Mouse (Mus musculus): Measurements from ENCODE around the gene Fam129b. TPM values are rescaled to one million over a fixed set of nuclear protein-coding genes. Genes with fewer than 3 reads are reported as not detected.

Fam129b gene
- polyA plus RNA-seq, 1 experiment from 2014 or later, result 13.8 TPM

DNA sequence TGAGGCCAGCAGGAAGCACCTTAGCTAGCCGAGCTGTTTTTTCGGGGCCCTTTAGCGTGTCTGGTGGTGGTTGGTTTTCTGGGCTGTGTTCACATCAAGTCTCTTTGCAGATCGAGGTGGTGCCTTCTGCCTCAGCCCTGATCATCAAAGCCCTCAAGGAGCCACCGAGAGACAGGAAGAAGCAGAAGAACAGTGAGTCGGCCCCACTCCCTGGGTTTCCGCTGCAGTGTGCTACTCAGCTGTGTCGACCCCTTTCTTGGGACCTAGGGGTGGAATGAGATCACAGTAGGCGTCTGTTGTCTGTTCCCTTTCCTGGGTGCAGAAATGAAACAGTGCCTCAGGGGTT, 86.9 kb downstream of the Fam129b start:
- Histone ChIP-seq H3K4me3 (ENCODE audit: low read depth, low read length) (peak overlapping the region; percentile 91), H3K4me1 (replicated peaks; ENCODE audit: control insufficient read depth, insufficient read depth, low read length) (peaks cover 19% of the 10 kb centered on the region; the same call in 1 of the 2 replicates)

DNA sequence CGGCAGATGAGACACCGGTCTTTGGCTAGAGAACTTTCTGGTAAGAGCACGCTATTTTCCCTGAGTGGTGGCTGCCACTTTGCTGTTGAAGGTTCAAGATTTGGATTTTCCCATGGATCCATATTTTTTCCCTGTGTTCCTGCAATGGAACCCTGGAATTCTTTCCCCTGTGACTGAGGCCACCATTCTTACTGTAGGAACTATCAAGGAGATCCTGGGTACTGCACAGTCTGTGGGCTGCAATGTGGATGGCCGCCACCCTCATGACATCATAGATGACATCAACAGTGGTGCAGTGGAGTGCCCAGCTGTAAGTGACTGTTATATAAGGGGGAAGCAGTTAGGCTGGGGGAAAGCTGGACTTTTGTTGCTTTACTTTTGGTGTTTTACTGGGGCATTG, 87.6 kb downstream of the Fam129b start:
- ATAC-seq (replicated peaks; ENCODE audit: low FRiP score) (no peak), DNase-seq (ENCODE audit: low spot score) (no peak)
- H3K9ac ChIP-seq (ENCODE audit: low read length), result no peak overlapping the region; the same call in 1 of the 2 replicates
- H3K4me2 ChIP-seq (ENCODE audit: low read depth, low read length, severe bottlenecking), result peak overlapping the region; percentile 92
- peaks cover 10% of the 10 kb centered on the region for H3K36me3 ChIP-seq (ENCODE audit: control insufficient read depth, insufficient read depth, low read length)
- no peak overlapping the region for H3K27ac ChIP-seq (ENCODE audit: low read depth, low read length)
- 67% methylated on average over 4 of the region's 4 CpGs for WGBS
- no peaks in the 10 kb centered on the region for H3K27me3 ChIP-seq (ENCODE audit: control insufficient read depth, insufficient read depth, low read length)
- H3K4me1 ChIP-seq (replicated peaks; ENCODE audit: control insufficient read depth, insufficient read depth, low read length), result peaks cover 19% of the 10 kb centered on the region; the same call in 1 of the 2 replicates
- H3K9me3 ChIP-seq (ENCODE audit: control insufficient read depth, low read length), result no peaks in the 10 kb centered on the region
- H3K4me3 ChIP-seq (ENCODE audit: low read depth, low read length), result peak overlapping the region; percentile 91

More for the DNA sequence above, 86.9 kb downstream of the Fam129b start:
- peak overlapping the region; percentile 25; the same call in 1 of the 2 replicates for H3K27ac ChIP-seq (ENCODE audit: low read depth, low read length)
- peaks cover 10% of the 10 kb centered on the region for H3K36me3 ChIP-seq (ENCODE audit: control insufficient read depth, insufficient read depth, low read length)
- DNase-seq (ENCODE audit: low spot score), result no peak
- no peaks in the 10 kb centered on the region for H3K27me3 ChIP-seq (ENCODE audit: control insufficient read depth, insufficient read depth, low read length)
- peak overlapping the region; percentile 92 for H3K4me2 ChIP-seq (ENCODE audit: low read depth, low read length, severe bottlenecking)
- peak overlapping the region; percentile 98 for H3K9ac ChIP-seq (ENCODE audit: low read length)
- H3K9me3 ChIP-seq (ENCODE audit: control insufficient read depth, low read length), result no peaks in the 10 kb centered on the region
- 7% methylated on average over 9 of the region's 9 CpGs for WGBS
- no peak for ATAC-seq (replicated peaks; ENCODE audit: low FRiP score)

DNA sequence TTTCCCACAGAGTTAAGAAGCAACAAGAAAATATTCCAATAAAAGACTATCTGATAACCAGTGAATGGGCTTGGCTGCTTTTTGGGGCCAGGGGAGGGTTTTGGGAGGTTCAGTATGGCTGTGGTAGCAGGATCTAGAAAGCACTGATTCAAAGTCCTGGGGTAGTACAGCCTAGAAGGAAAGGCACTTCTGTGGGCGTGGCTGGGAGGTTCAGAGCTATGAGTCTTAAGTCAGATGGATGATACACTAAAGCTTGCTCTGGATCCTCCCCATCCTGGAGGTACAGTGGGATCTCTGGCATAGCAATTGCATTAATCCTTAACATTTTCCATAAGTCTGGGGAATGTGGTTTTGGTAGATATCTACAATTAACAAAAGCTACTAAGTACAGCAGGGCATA, 88.1 kb downstream of the Fam129b start:
- Histone ChIP-seq H3K4me3 (ENCODE audit: low read depth, low read length) (no peak overlapping the region), H3K9me3 (ENCODE audit: control insufficient read depth, low read length) (no peaks in the 10 kb centered on the region), H3K36me3 (ENCODE audit: control insufficient read depth, insufficient read depth, low read length) (peaks cover 10% of the 10 kb centered on the region), H3K9ac (ENCODE audit: low read length) (no peak overlapping the region), H3K27me3 (ENCODE audit: control insufficient read depth, insufficient read depth, low read length) (no peaks in the 10 kb centered on the region), H3K4me1 (replicated peaks; ENCODE audit: control insufficient read depth, insufficient read depth, low read length) (peaks cover 19% of the 10 kb centered on the region; the same call in 1 of the 2 replicates), H3K4me2 (ENCODE audit: low read depth, low read length, severe bottlenecking) (no peak overlapping the region), H3K27ac (ENCODE audit: low read depth, low read length) (no peak overlapping the region)
- ATAC-seq (replicated peaks; ENCODE audit: low FRiP score) (no peak), DNase-seq (ENCODE audit: low spot score) (no peak)
- WGBS, result 66% methylated on average over 1 of the region's 1 CpGs

DNA sequence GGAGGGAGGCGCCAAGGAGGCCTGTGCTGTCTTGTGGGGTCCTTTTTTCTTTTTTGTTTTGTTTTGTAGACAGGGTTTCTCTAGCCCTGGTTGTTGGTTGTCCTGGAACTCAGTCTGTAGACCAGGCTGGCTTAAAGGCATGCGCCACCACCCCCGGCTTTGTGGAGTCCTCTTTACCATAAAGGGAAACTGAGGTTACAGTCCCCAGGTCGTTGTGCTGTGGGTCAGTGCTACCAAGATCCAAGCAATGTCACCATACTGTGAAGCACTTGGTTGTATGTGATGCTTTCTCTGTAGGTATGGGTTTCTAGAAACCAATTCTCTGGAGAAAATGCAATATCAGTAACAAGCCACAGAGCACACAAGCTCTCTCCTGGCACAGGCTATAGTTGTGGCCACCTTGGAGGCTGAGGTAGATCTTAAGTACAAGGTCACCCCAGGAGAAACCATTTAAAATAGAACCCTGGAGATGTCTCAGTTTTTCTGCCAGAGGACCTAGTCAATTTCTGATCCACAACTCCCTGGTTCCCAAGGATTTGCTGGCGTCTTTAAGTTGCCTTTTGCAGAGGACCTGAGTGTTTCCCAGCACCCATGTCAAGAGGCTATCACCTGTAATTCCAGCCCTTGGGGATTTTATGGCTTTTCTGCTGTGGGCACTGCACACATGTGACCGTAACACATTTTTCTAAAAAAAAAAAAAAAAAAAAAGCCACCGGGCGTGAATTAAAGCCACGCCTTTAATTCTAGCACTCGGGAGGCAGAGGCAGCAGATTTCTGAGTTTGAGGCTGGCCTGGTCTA, 88.9 kb downstream of the Fam129b start:
- WGBS, result 29% methylated on average over 10 of the region's 10 CpGs
- H3K36me3 ChIP-seq (ENCODE audit: control insufficient read depth, insufficient read depth, low read length), result peaks cover 10% of the 10 kb centered on the region
- H3K4me1 ChIP-seq (replicated peaks; ENCODE audit: control insufficient read depth, insufficient read depth, low read length), result peaks cover 19% of the 10 kb centered on the region; the same call in 1 of the 2 replicates
- H3K9ac ChIP-seq (ENCODE audit: low read length), result no peak overlapping the region
- H3K27ac ChIP-seq (ENCODE audit: low read depth, low read length), result no peak overlapping the region
- ATAC-seq (replicated peaks; ENCODE audit: low FRiP score) (no peak), DNase-seq (ENCODE audit: low spot score) (no peak)
- no peaks in the 10 kb centered on the region for H3K27me3 ChIP-seq (ENCODE audit: control insufficient read depth, insufficient read depth, low read length)
- H3K4me2 ChIP-seq (ENCODE audit: low read depth, low read length, severe bottlenecking), result no peak overlapping the region
- H3K9me3 ChIP-seq (ENCODE audit: control insufficient read depth, low read length), result no peaks in the 10 kb centered on the region
- no peak overlapping the region for H3K4me3 ChIP-seq (ENCODE audit: low read depth, low read length)

DNA sequence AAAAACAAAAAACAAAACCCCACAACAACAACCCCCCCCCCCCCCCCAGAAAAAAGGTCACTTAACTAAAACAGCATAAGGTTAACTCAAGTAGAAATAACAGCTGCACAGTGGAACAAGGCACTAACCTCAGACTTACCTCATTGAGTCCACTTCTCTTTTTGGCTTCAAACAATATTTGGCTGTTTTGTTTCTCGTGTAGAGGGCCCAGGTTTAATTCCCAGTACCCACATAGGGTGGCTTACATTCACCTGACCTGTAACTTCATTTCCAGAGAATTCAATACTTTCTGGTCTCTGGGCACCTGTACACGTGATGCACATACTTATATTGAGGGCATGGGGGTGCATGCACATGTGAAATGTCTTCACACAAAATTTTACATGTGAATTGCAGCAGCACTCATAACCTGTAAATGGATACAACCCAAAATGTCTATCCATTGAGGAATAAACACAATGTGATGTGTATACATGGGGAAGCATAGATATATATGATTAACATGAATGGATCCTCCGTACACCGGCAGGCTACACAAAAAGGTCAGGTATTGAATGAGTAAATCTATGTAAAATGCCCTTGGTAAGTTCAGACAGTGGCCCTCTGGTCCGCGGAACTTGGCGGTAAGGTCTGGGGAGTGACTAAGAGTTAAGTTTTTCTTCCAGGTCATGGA, 89.7 kb downstream of the Fam129b start:
- peaks cover 10% of the 10 kb centered on the region for H3K36me3 ChIP-seq (ENCODE audit: control insufficient read depth, insufficient read depth, low read length)
- H3K4me3 ChIP-seq (ENCODE audit: low read depth, low read length), result no peak overlapping the region
- H3K27ac ChIP-seq (ENCODE audit: low read depth, low read length), result no peak overlapping the region
- H3K9ac ChIP-seq (ENCODE audit: low read length), result no peak overlapping the region
- H3K4me1 ChIP-seq (replicated peaks; ENCODE audit: control insufficient read depth, insufficient read depth, low read length), result peaks cover 19% of the 10 kb centered on the region; the same call in 1 of the 2 replicates
- H3K9me3 ChIP-seq (ENCODE audit: control insufficient read depth, low read length), result no peaks in the 10 kb centered on the region
- WGBS, result 23% methylated on average over 7 of the region's 7 CpGs
- no peaks in the 10 kb centered on the region for H3K27me3 ChIP-seq (ENCODE audit: control insufficient read depth, insufficient read depth, low read length)
- DNase-seq (ENCODE audit: low spot score), result no peak
- no peak for ATAC-seq (replicated peaks; ENCODE audit: low FRiP score)
- H3K4me2 ChIP-seq (ENCODE audit: low read depth, low read length, severe bottlenecking), result peak overlapping the region; percentile 95; the same call in 1 of the 2 replicates

DNA sequence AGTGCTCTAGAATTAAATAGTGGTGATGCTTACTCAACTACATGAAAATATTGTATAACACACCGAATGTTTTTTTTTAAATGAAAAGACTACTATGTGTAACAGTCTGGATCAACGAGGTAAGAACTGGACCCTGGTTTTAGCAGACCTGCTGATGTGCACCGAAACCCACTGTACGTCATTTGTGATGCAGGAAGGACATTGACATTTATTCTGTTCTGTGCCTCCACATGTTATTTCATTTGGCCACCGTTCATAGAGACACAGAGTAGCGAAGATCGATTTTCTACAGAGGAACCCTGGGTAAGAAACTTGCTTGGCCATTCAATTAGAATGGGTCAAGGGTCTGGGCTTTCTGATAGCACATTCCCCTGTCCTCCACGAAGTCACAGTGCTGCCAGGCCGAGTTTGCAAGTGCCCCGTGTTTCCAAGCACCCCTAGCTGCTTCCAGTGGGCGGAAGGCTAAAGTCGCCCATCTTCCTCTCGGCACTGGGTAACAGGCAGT, 90.3 kb downstream of the Fam129b start:
- DNase-seq (ENCODE audit: low spot score), result no peak
- H3K36me3 ChIP-seq (ENCODE audit: control insufficient read depth, insufficient read depth, low read length), result peaks cover 10% of the 10 kb centered on the region
- no peak; the same call in 1 of the 2 replicates for ATAC-seq (replicated peaks; ENCODE audit: low FRiP score)
- peak overlapping the region; percentile 83 for H3K27ac ChIP-seq (ENCODE audit: low read depth, low read length)
- H3K9me3 ChIP-seq (ENCODE audit: control insufficient read depth, low read length), result no peaks in the 10 kb centered on the region
- peak overlapping the region; percentile 86 for H3K9ac ChIP-seq (ENCODE audit: low read length)
- peak overlapping the region; percentile 57 for H3K4me3 ChIP-seq (ENCODE audit: low read depth, low read length)
- peak overlapping the region; percentile 95 for H3K4me2 ChIP-seq (ENCODE audit: low read depth, low read length, severe bottlenecking)
- WGBS, result 9% methylated on average over 13 of the region's 13 CpGs
- no peaks in the 10 kb centered on the region for H3K27me3 ChIP-seq (ENCODE audit: control insufficient read depth, insufficient read depth, low read length)
- peaks cover 16% of the 10 kb centered on the region; the same call in 1 of the 2 replicates for H3K4me1 ChIP-seq (replicated peaks; ENCODE audit: control insufficient read depth, insufficient read depth, low read length)

DNA sequence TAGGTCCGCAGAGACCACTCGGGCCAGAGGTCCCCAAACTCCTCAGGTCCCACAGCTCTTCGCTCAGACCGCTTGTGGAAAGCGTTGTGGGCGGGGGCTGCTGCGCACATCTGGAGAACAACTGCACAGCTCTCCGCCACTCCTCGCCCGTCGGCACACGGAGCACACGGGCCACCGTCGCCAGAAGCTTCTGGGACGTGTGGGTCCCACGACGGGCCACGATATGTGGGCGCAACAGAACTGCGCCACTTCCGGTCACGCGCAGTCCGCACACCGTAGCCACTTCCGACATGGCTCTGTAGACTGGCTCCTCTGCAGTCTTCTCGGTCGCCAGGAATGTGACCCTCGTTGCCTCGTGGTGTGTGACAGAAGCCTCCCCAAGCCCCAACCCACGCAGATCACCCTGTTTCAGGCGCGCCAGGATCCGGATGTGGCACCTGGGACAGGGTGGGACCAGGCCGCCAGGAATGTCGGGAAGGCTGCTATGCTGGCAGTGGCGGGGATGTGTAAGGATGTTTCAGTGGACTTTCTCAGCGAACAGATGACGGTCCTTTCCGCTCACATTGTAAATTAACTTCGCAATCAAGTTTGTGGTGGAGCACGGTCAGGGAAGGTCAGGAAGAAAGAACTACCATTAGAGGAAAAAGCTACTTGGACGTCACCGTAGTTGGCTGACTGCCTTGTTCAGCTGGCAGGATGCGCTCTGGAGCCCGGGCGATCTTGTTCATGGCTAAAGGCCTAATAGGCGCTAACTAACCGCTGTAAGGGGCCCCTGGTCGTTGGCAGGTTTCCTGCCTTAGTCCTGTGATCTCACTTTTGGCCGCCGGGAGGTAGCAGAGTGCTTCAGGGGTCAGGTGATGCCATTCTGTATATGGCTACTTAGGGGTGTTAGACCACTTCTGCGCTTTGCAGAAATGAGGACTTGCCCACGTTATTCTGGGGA, 91.0 kb downstream of the Fam129b start:
- Histone ChIP-seq H3K4me2 (ENCODE audit: low read depth, low read length, severe bottlenecking) (peak overlapping the region; percentile 95), H3K9ac (ENCODE audit: low read length) (peak overlapping the region; percentile 86), H3K4me1 (replicated peaks; ENCODE audit: control insufficient read depth, insufficient read depth, low read length) (peaks cover 16% of the 10 kb centered on the region; the same call in 1 of the 2 replicates), H3K9me3 (ENCODE audit: control insufficient read depth, low read length) (no peaks in the 10 kb centered on the region), H3K27me3 (ENCODE audit: control insufficient read depth, insufficient read depth, low read length) (no peaks in the 10 kb centered on the region), H3K27ac (ENCODE audit: low read depth, low read length) (peak overlapping the region; percentile 83), H3K4me3 (ENCODE audit: low read depth, low read length) (peak overlapping the region; percentile 57), H3K36me3 (ENCODE audit: control insufficient read depth, insufficient read depth, low read length) (peaks cover 10% of the 10 kb centered on the region)
- WGBS, result 1% methylated on average over 55 of the region's 55 CpGs
- ATAC-seq (replicated peaks; ENCODE audit: low FRiP score) (peak; percentile 84), DNase-seq (ENCODE audit: low spot score) (peak; percentile 87)

All from forebrain, embryonic 11.5 days (tissue).